Mouse (Mus musculus) neural tube, embryonic 12.5 days (tissue): ENCODE data around the gene Cacna1s. TPM values are rescaled to one million over a fixed set of nuclear protein-coding genes. Genes with fewer than 3 reads are reported as not detected.

Source experiments
- ATAC-seq: fragments of 200-750 bp; cut with Nextera tagmentation; 2 replicates; pipeline ENCODE4 v1.8.0; 2017; ENCODE audit warnings: low read depth, mild to moderate bottlenecking, moderate TSS enrichment, moderate library complexity; ENCODE audit not compliant: low FRiP score
- H3K27ac ChIP-seq: fragments of 300-500 bp; sonication (generic); 2 replicates; pipeline ENCODE4 v1.5.1; 2016
- H3K27me3 ChIP-seq: fragments of 300-500 bp; sonication (generic); replicated peaks from 2 replicates; pipeline ENCODE4 v1.6.1; 2016; ENCODE audit warnings: mild to moderate bottlenecking
- H3K36me3 ChIP-seq: fragments of 300-500 bp; sonication (generic); 2 replicates; pipeline ENCODE4 v1.6.1; 2016; ENCODE audit warnings: mild to moderate bottlenecking
- H3K4me1 ChIP-seq: fragments of 300-500 bp; sonication (generic); 2 replicates; pipeline ENCODE4 v1.6.1; 2016
- H3K4me2 ChIP-seq: fragments of 300-500 bp; sonication (generic); replicated peaks from 2 replicates; pipeline ENCODE4 v1.6.1; 2016; ENCODE audit warnings: mild to moderate bottlenecking
- H3K4me3 ChIP-seq: fragments of 300-500 bp; sonication (generic); 2 replicates; pipeline ENCODE4 v1.5.1; 2016
- H3K9ac ChIP-seq: fragments of 300-500 bp; sonication (generic); 2 replicates; pipeline ENCODE4 v1.6.1; 2016; ENCODE audit warnings: mild to moderate bottlenecking
- H3K9me3 ChIP-seq: fragments of 300-500 bp; sonication (generic); 2 replicates; pipeline ENCODE4 v1.6.1; 2016; ENCODE audit warnings: mild to moderate bottlenecking
- WGBS: fragments of 180-500 bp; shearing (Covaris S2); methylation state at CpG from one replicate; pipeline ENCODE4 v1.1.7; 2016; 5-methylcytosine and 5-hydroxymethylcytosine counted together
- polyA plus RNA-seq: library from polyadenylated mRNA; unstranded; fragments of >200 nt; fragmentation: Nextera tagmentation; extraction: Ambion mirVana; gene quantifications from 2 replicates; pipeline ENCODE4 v1.2.1, GENCODE M21; 2016

The Cacna1s gene
- polyA plus RNA-seq = 0.81 and 0.93 TPM in 2 replicates

- Histone ChIP-seq H3K36me3 (no peaks in the 10 kb centered on the region), H3K4me1 (peaks cover 16% of the 10 kb centered on the region), H3K27ac (no peak within 1 kb of the TSS), H3K4me3 (no peak within 1 kb of the TSS; the same call in 1 of the 2 replicates), H3K27me3 (peaks cover 46% of the 10 kb centered on the region), H3K4me2 (no peak within 1 kb of the TSS), H3K9me3 (no peaks in the 10 kb centered on the region), H3K9ac (no peak within 1 kb of the TSS)
- ATAC-seq = no peak
- WGBS = 41% methylated on average over 11 of the region's 11 CpGs
These were observed at the start of gene Cacna1s for GRCm38 (mm10) chr1:136052547-136052946. TSS of gene Cacna1s (plus strand) at chr1:136052750.

- Histone ChIP-seq H3K27me3 (peaks cover 7% of the 10 kb centered on the region; the same call in 1 of the 2 replicates), H3K36me3 (no peaks in the 10 kb centered on the region), H3K4me3 (no peak within 1 kb of the TSS), H3K4me1 (peaks cover 11% of the 10 kb centered on the region), H3K9me3 (no peaks in the 10 kb centered on the region), H3K27ac (no peak within 1 kb of the TSS), H3K4me2 (peak within 1 kb of the TSS; percentile 70), H3K9ac (no peak within 1 kb of the TSS)
- 74% methylated on average over 3 of the region's 3 CpGs for WGBS
- no peak for ATAC-seq
These were observed 46.2 kb upstream of the Cacna1s start, which contains the start of gene Igfn1 for GRCm38 (mm10) chr1:136006292-136006748. TSS of gene Igfn1 (minus strand) at chr1:136006342.

GRCm38 (mm10) chr1:136007211-136008158 lies 45.1 kb upstream of the Cacna1s start, which contains the start of gene Tmem9:
TSS of gene Tmem9 (plus strand) at chr1:136008150.
- no peak within 1 kb of the TSS for H3K27ac ChIP-seq
- peak within 1 kb of the TSS; percentile 70 for H3K4me2 ChIP-seq
- H3K36me3 ChIP-seq = no peaks in the 10 kb centered on the region
- peak within 1 kb of the TSS; percentile 38 for H3K4me3 ChIP-seq
- ATAC-seq = peak; percentile 70
- H3K9ac ChIP-seq = 0 out of 2 replicates have a peak within 1 kb of the TSS, but pooled peaks have one; percentile 35
- H3K27me3 ChIP-seq = peaks cover 7% of the 10 kb centered on the region; the same call in 1 of the 2 replicates
- 3% methylated on average over 37 of the region's 37 CpGs for WGBS
- no peaks in the 10 kb centered on the region for H3K9me3 ChIP-seq
- peaks cover 11% of the 10 kb centered on the region for H3K4me1 ChIP-seq

GRCm38 (mm10) chr1:136008159-136008533 lies 44.4 kb upstream of the Cacna1s start:
- H3K4me3 ChIP-seq = peak overlapping the region; percentile 38; the same call in 1 of the 2 replicates
- peak overlapping the region; percentile 70 for H3K4me2 ChIP-seq
- no peaks in the 10 kb centered on the region for H3K36me3 ChIP-seq
- ATAC-seq = no peak
- no peak overlapping the region for H3K27ac ChIP-seq
- H3K27me3 ChIP-seq = peaks cover 7% of the 10 kb centered on the region; the same call in 1 of the 2 replicates
- 27% methylated on average over 8 of the region's 8 CpGs for WGBS
- no peaks in the 10 kb centered on the region for H3K9me3 ChIP-seq
- peaks cover 11% of the 10 kb centered on the region for H3K4me1 ChIP-seq
- H3K9ac ChIP-seq = no peak overlapping the region

- Histone ChIP-seq H3K36me3 (no peaks in the 10 kb centered on the region), H3K4me2 (no peak overlapping the region), H3K9ac (no peak overlapping the region), H3K4me3 (no peak overlapping the region), H3K4me1 (peaks cover 11% of the 10 kb centered on the region), H3K27ac (no peak overlapping the region), H3K9me3 (no peaks in the 10 kb centered on the region), H3K27me3 (peaks cover 7% of the 10 kb centered on the region; the same call in 1 of the 2 replicates)
- no peak for ATAC-seq
- 85% methylated on average over 4 of the region's 4 CpGs for WGBS
These were observed 42.3 kb upstream of the Cacna1s start for GRCm38 (mm10) chr1:136010247-136010646.

GRCm38 (mm10) chr1:136013513-136013912 lies 39.0 kb upstream of the Cacna1s start:
- Histone ChIP-seq H3K9me3 (no peaks in the 10 kb centered on the region), H3K36me3 (no peaks in the 10 kb centered on the region), H3K4me3 (no peak overlapping the region), H3K9ac (no peak overlapping the region), H3K27ac (no peak overlapping the region), H3K4me1 (0 out of 2 replicates have a peak, but pooled peaks cover 5% of the 10 kb centered on the region), H3K27me3 (no peaks in the 10 kb centered on the region), H3K4me2 (no peak overlapping the region)
- 82% methylated on average over 4 of the region's 4 CpGs for WGBS
- ATAC-seq = no peak

- Histone ChIP-seq H3K9me3 (no peaks in the 10 kb centered on the region), H3K4me1 (peaks cover 14% of the 10 kb centered on the region), H3K27me3 (no peaks in the 10 kb centered on the region), H3K4me2 (no peak overlapping the region), H3K36me3 (no peaks in the 10 kb centered on the region), H3K27ac (no peak overlapping the region), H3K4me3 (no peak overlapping the region), H3K9ac (no peak overlapping the region)
- 82% methylated on average over 2 of the region's 2 CpGs for WGBS
- no peak for ATAC-seq
These were observed 37.6 kb upstream of the Cacna1s start for GRCm38 (mm10) chr1:136014796-136015502.

- Histone ChIP-seq H3K9me3 (no peaks in the 10 kb centered on the region), H3K4me2 (peak overlapping the region; percentile 96), H3K27ac (no peak overlapping the region), H3K27me3 (no peaks in the 10 kb centered on the region), H3K4me3 (no peak overlapping the region), H3K9ac (no peak overlapping the region), H3K4me1 (peaks cover 14% of the 10 kb centered on the region), H3K36me3 (peaks cover 16% of the 10 kb centered on the region)
- 85% methylated on average over 2 of the region's 2 CpGs for WGBS
- peak; percentile 30; the same call in 1 of the 2 replicates for ATAC-seq
These were observed 35.2 kb upstream of the Cacna1s start for GRCm38 (mm10) chr1:136017307-136017706.

- H3K27ac ChIP-seq = peak overlapping the region; percentile 27; the same call in 1 of the 2 replicates
- H3K9me3 ChIP-seq = no peaks in the 10 kb centered on the region
- peaks cover 22% of the 10 kb centered on the region for H3K36me3 ChIP-seq
- peak overlapping the region; percentile 91 for H3K9ac ChIP-seq
- peak; percentile 99 for ATAC-seq
- peak overlapping the region; percentile 96 for H3K4me2 ChIP-seq
- peak overlapping the region; percentile 83 for H3K4me3 ChIP-seq
- no peaks in the 10 kb centered on the region for H3K27me3 ChIP-seq
- under 1% methylated on average over 22 of the region's 22 CpGs for WGBS
- H3K4me1 ChIP-seq = peaks cover 14% of the 10 kb centered on the region
These were observed 34.6 kb upstream of the Cacna1s start for GRCm38 (mm10) chr1:136017907-136018313.

GRCm38 (mm10) chr1:136018390-136019189 lies 34.0 kb upstream of the Cacna1s start:
- H3K36me3 ChIP-seq = peaks cover 28% of the 10 kb centered on the region
- H3K27me3 ChIP-seq = no peaks in the 10 kb centered on the region
- WGBS = 10% methylated on average over 24 of the region's 24 CpGs
- peak overlapping the region; percentile 96 for H3K4me2 ChIP-seq
- H3K4me1 ChIP-seq = peaks cover 14% of the 10 kb centered on the region
- H3K9ac ChIP-seq = peak overlapping the region; percentile 91
- peak overlapping the region; percentile 83 for H3K4me3 ChIP-seq
- H3K9me3 ChIP-seq = no peaks in the 10 kb centered on the region
- peak; percentile 48 for ATAC-seq
- H3K27ac ChIP-seq = peak overlapping the region; percentile 27; the same call in 1 of the 2 replicates

GRCm38 (mm10) chr1:136030201-136030600 lies 22.3 kb upstream of the Cacna1s start:
- Histone ChIP-seq H3K9ac (no peak overlapping the region), H3K27me3 (no peaks in the 10 kb centered on the region), H3K36me3 (peaks cover 98% of the 10 kb centered on the region), H3K9me3 (no peaks in the 10 kb centered on the region), H3K4me3 (no peak overlapping the region), H3K4me1 (no peaks in the 10 kb centered on the region), H3K27ac (no peak overlapping the region), H3K4me2 (no peak overlapping the region)
- WGBS = 68% methylated on average over 7 of the region's 7 CpGs
- no peak for ATAC-seq
